Mouse (Mus musculus): ENCODE measurements around the gene Pip5k1b. TPM values are rescaled to one million over a fixed set of nuclear protein-coding genes. Genes with fewer than 3 reads are reported as not detected.

Pip5k1b gene
- polyA plus RNA-seq, 1 experiment from 2014 or later, result 5.6 TPM

- WGBS, result 33% methylated on average over 2 of the region's 2 CpGs
- H3K27ac ChIP-seq (ENCODE audit: low read depth, low read length), result no peak overlapping the region
- no peaks in the 10 kb centered on the region for H3K9me3 ChIP-seq (ENCODE audit: control insufficient read depth, low read length)
- no peak overlapping the region for H3K4me3 ChIP-seq (ENCODE audit: low read depth, low read length)
- no peak for ATAC-seq (replicated peaks; ENCODE audit: low FRiP score)
- no peaks in the 10 kb centered on the region for H3K4me1 ChIP-seq (replicated peaks; ENCODE audit: control insufficient read depth, insufficient read depth, low read length)
- no peak overlapping the region for H3K4me2 ChIP-seq
- no peaks in the 10 kb centered on the region for H3K36me3 ChIP-seq (ENCODE audit: control insufficient read depth, insufficient read depth, low read length)
- no peaks in the 10 kb centered on the region for H3K27me3 ChIP-seq (replicated peaks; ENCODE audit: control insufficient read depth, insufficient read depth, low read length)
- DNase-seq (ENCODE audit: low spot score), result no peak
- H3K9ac ChIP-seq (ENCODE audit: low read depth, low read length), result no peak overlapping the region
Measured at GRCm38 (mm10) chr19:24327921-24328320, 227.8 kb downstream of the Pip5k1b start.

- WGBS, result 37% methylated on average over 1 of the region's 1 CpGs
Measured at GRCm38 (mm10) chr19:24326969-24327368, 228.7 kb downstream of the Pip5k1b start.

GRCm38 (mm10) chr19:24325692-24326091 lies 230.0 kb downstream of the Pip5k1b start:
- 77% methylated on average over 6 of the region's 6 CpGs for WGBS
- Histone ChIP-seq H3K4me1 (replicated peaks; ENCODE audit: control insufficient read depth, insufficient read depth, low read length) (no peaks in the 10 kb centered on the region), H3K4me2 (no peak overlapping the region), H3K27me3 (replicated peaks; ENCODE audit: control insufficient read depth, insufficient read depth, low read length) (no peaks in the 10 kb centered on the region), H3K4me3 (ENCODE audit: low read depth, low read length) (no peak overlapping the region), H3K9ac (ENCODE audit: low read depth, low read length) (no peak overlapping the region), H3K36me3 (ENCODE audit: control insufficient read depth, insufficient read depth, low read length) (no peaks in the 10 kb centered on the region), H3K27ac (ENCODE audit: low read depth, low read length) (no peak overlapping the region), H3K9me3 (ENCODE audit: control insufficient read depth, low read length) (no peaks in the 10 kb centered on the region)
- ATAC-seq (replicated peaks; ENCODE audit: low FRiP score), result no peak
- no peak for DNase-seq (ENCODE audit: low spot score)

More at GRCm38 (mm10) chr19:24326969-24327368, 228.7 kb downstream of the Pip5k1b start:
- Histone ChIP-seq H3K4me3 (ENCODE audit: low read depth, low read length) (no peak overlapping the region), H3K4me1 (replicated peaks; ENCODE audit: control insufficient read depth, insufficient read depth, low read length) (no peaks in the 10 kb centered on the region), H3K9me3 (ENCODE audit: control insufficient read depth, low read length) (no peaks in the 10 kb centered on the region), H3K4me2 (no peak overlapping the region), H3K27me3 (replicated peaks; ENCODE audit: control insufficient read depth, insufficient read depth, low read length) (no peaks in the 10 kb centered on the region), H3K9ac (ENCODE audit: low read depth, low read length) (no peak overlapping the region), H3K27ac (ENCODE audit: low read depth, low read length) (no peak overlapping the region), H3K36me3 (ENCODE audit: control insufficient read depth, insufficient read depth, low read length) (no peaks in the 10 kb centered on the region)
- DNase-seq (ENCODE audit: low spot score), result no peak
- ATAC-seq (replicated peaks; ENCODE audit: low FRiP score), result no peak

- ATAC-seq (replicated peaks; ENCODE audit: low FRiP score), result no peak
- Histone ChIP-seq H3K27ac (ENCODE audit: low read depth, low read length) (no peak overlapping the region), H3K4me3 (ENCODE audit: low read depth, low read length) (no peak overlapping the region), H3K36me3 (ENCODE audit: control insufficient read depth, insufficient read depth, low read length) (no peaks in the 10 kb centered on the region), H3K9me3 (ENCODE audit: control insufficient read depth, low read length) (no peaks in the 10 kb centered on the region), H3K4me2 (no peak overlapping the region), H3K27me3 (replicated peaks; ENCODE audit: control insufficient read depth, insufficient read depth, low read length) (no peaks in the 10 kb centered on the region), H3K4me1 (replicated peaks; ENCODE audit: control insufficient read depth, insufficient read depth, low read length) (no peaks in the 10 kb centered on the region), H3K9ac (ENCODE audit: low read depth, low read length) (no peak overlapping the region)
- DNase-seq (ENCODE audit: low spot score), result no peak
- WGBS, result 64% methylated on average over 10 of the region's 10 CpGs
Measured at GRCm38 (mm10) chr19:24323841-24324613, 231.6 kb downstream of the Pip5k1b start.

- DNase-seq (ENCODE audit: low spot score), result no peak
- ATAC-seq (replicated peaks; ENCODE audit: low FRiP score), result no peak
- no peak overlapping the region for H3K27ac ChIP-seq (ENCODE audit: low read depth, low read length)
Measured at GRCm38 (mm10) chr19:24321900-24322311, 233.8 kb downstream of the Pip5k1b start.

GRCm38 (mm10) chr19:24321211-24321899 lies 234.3 kb downstream of the Pip5k1b start:
- Histone ChIP-seq H3K4me2 (no peak overlapping the region), H3K9me3 (ENCODE audit: control insufficient read depth, low read length) (no peaks in the 10 kb centered on the region), H3K36me3 (ENCODE audit: control insufficient read depth, insufficient read depth, low read length) (no peaks in the 10 kb centered on the region), H3K4me3 (ENCODE audit: low read depth, low read length) (no peak overlapping the region), H3K27ac (ENCODE audit: low read depth, low read length) (no peak overlapping the region), H3K27me3 (replicated peaks; ENCODE audit: control insufficient read depth, insufficient read depth, low read length) (no peaks in the 10 kb centered on the region), H3K9ac (ENCODE audit: low read depth, low read length) (no peak overlapping the region), H3K4me1 (replicated peaks; ENCODE audit: control insufficient read depth, insufficient read depth, low read length) (no peaks in the 10 kb centered on the region)
- no peak for DNase-seq (ENCODE audit: low spot score)
- 85% methylated on average over 6 of the region's 6 CpGs for WGBS
- ATAC-seq (replicated peaks; ENCODE audit: low FRiP score), result no peak

More at GRCm38 (mm10) chr19:24321900-24322311, 233.8 kb downstream of the Pip5k1b start:
- H3K27me3 ChIP-seq (replicated peaks; ENCODE audit: control insufficient read depth, insufficient read depth, low read length), result no peaks in the 10 kb centered on the region
- no peaks in the 10 kb centered on the region for H3K4me1 ChIP-seq (replicated peaks; ENCODE audit: control insufficient read depth, insufficient read depth, low read length)
- no peaks in the 10 kb centered on the region for H3K36me3 ChIP-seq (ENCODE audit: control insufficient read depth, insufficient read depth, low read length)
- no peak overlapping the region for H3K9ac ChIP-seq (ENCODE audit: low read depth, low read length)
- H3K4me3 ChIP-seq (ENCODE audit: low read depth, low read length), result no peak overlapping the region
- no peak overlapping the region for H3K4me2 ChIP-seq
- no peaks in the 10 kb centered on the region for H3K9me3 ChIP-seq (ENCODE audit: control insufficient read depth, low read length)
- WGBS, result 84% methylated on average over 8 of the region's 8 CpGs

GRCm38 (mm10) chr19:24318172-24318571 lies 237.5 kb downstream of the Pip5k1b start:
- Histone ChIP-seq H3K27me3 (replicated peaks; ENCODE audit: control insufficient read depth, insufficient read depth, low read length) (no peaks in the 10 kb centered on the region), H3K9ac (ENCODE audit: low read depth, low read length) (no peak overlapping the region), H3K4me1 (replicated peaks; ENCODE audit: control insufficient read depth, insufficient read depth, low read length) (no peaks in the 10 kb centered on the region), H3K9me3 (ENCODE audit: control insufficient read depth, low read length) (no peaks in the 10 kb centered on the region), H3K36me3 (ENCODE audit: control insufficient read depth, insufficient read depth, low read length) (no peaks in the 10 kb centered on the region), H3K27ac (ENCODE audit: low read depth, low read length) (no peak overlapping the region), H3K4me3 (ENCODE audit: low read depth, low read length) (no peak overlapping the region), H3K4me2 (no peak overlapping the region)
- 83% methylated on average over 10 of the region's 10 CpGs for WGBS
- no peak for DNase-seq (ENCODE audit: low spot score)
- ATAC-seq (replicated peaks; ENCODE audit: low FRiP score), result no peak

GRCm38 (mm10) chr19:24317731-24318130 lies 237.9 kb downstream of the Pip5k1b start:
- ATAC-seq (replicated peaks; ENCODE audit: low FRiP score) (no peak), DNase-seq (ENCODE audit: low spot score) (no peak)
- Histone ChIP-seq H3K4me3 (ENCODE audit: low read depth, low read length) (no peak overlapping the region), H3K4me1 (replicated peaks; ENCODE audit: control insufficient read depth, insufficient read depth, low read length) (no peaks in the 10 kb centered on the region), H3K36me3 (ENCODE audit: control insufficient read depth, insufficient read depth, low read length) (no peaks in the 10 kb centered on the region), H3K27me3 (replicated peaks; ENCODE audit: control insufficient read depth, insufficient read depth, low read length) (no peaks in the 10 kb centered on the region), H3K4me2 (no peak overlapping the region), H3K27ac (ENCODE audit: low read depth, low read length) (no peak overlapping the region), H3K9me3 (ENCODE audit: control insufficient read depth, low read length) (no peaks in the 10 kb centered on the region), H3K9ac (ENCODE audit: low read depth, low read length) (no peak overlapping the region)
- WGBS, result 83% methylated on average over 2 of the region's 2 CpGs
